Comparison of ENCODE assay signal across 19 mouse cellular contexts in genomic region chr12:85108643-85109042, GRCm38 (mm10). TPM values are rescaled to one million over a fixed set of nuclear protein-coding genes. Genes with fewer than 3 reads are reported as not detected.
DNase-seq lines count a peak whose midpoint lies in the region; ATAC-seq and TF ChIP-seq lines count a peak whose summit lies in the region.
"Had no signal": no experiment of that assay in that cellular context is flagged by ENCODE, and none has a peak within 500 bp of the region (broad histone marks: within the 10 kb centered on the region; RNA-seq: fewer than 3 reads in every experiment).

No protein-coding gene starts in this region.

- H3K4me1 ChIP-seq in midbrain, embryonic 11.5 days (ENCODE audit: control insufficient read depth, insufficient read depth, low read length), result peaks cover 21% of the 10 kb centered on the region
- peaks cover 48% of the 10 kb centered on the region for H3K4me1 ChIP-seq in midbrain, embryonic 10.5 days
- H3K4me1 ChIP-seq in bone marrow macrophage, adult 2 months (ENCODE audit: control insufficient read depth, insufficient read depth, low read length), result peaks cover 36% of the 10 kb centered on the region

- H3K9ac ChIP-seq in midbrain, embryonic 11.5 days (ENCODE audit: low read length), result no peak overlapping the region
- H3K9ac ChIP-seq: embryonic facial prominence, embryonic 12.5 days; forebrain, embryonic 15.5 days had no signal

- peak; percentile 47 for DNase-seq in midbrain, embryonic 11.5 days (ENCODE audit: low spot score, missing footprints)
- no peak for DNase-seq in midbrain, embryonic 10.5 days (ENCODE audit: low spot score)
- no peak for DNase-seq in layer of hippocampus, adult 11-12 months (ENCODE audit: low spot score)
- DNase-seq in embryo, embryonic 9.5 days (ENCODE audit: extremely low spot score), result no peak
- DNase-seq: adrenal gland, postnatal 10 days; cerebellum, adult 18-20 months; cerebellum, postnatal 10 days; gastrocnemius, postnatal 36 days; heart, adult 18-20 months; heart, postnatal 10 days; heart, postnatal 4 days had no signal

- no peaks in the 10 kb centered on the region for H3K27me3 ChIP-seq in midbrain, embryonic 11.5 days (ENCODE audit: control insufficient read depth, insufficient read depth, low read length)
- no peaks in the 10 kb centered on the region for H3K27me3 ChIP-seq in midbrain, embryonic 10.5 days (ENCODE audit: low read depth, poor library complexity, severe bottlenecking)
- H3K27me3 ChIP-seq: embryonic facial prominence, embryonic 12.5 days; forebrain, embryonic 15.5 days; hindbrain, embryonic 13.5 days had no signal

- no peaks in the 10 kb centered on the region for H3K36me3 ChIP-seq in midbrain, embryonic 11.5 days (ENCODE audit: control insufficient read depth, insufficient read depth, low read length)
- H3K36me3 ChIP-seq in midbrain, embryonic 10.5 days, result peaks cover 9% of the 10 kb centered on the region; the same call in 1 of the 2 replicates
- H3K36me3 ChIP-seq: embryonic facial prominence, embryonic 12.5 days; forebrain, embryonic 15.5 days; hindbrain, embryonic 13.5 days had no signal

- H3K4me3 ChIP-seq in midbrain, embryonic 11.5 days (ENCODE audit: low read depth, low read length), result no peak overlapping the region
- no peak overlapping the region for H3K4me3 ChIP-seq in midbrain, embryonic 10.5 days
- no peak overlapping the region for H3K4me3 ChIP-seq in bone marrow macrophage, adult 2 months (ENCODE audit: insufficient read depth, low read length)
- H3K4me3 ChIP-seq: embryonic facial prominence, embryonic 12.5 days; forebrain, embryonic 15.5 days; hindbrain, embryonic 13.5 days had no signal

- no peak overlapping the region for H3K27ac ChIP-seq in midbrain, embryonic 11.5 days (ENCODE audit: low read depth, low read length)
- H3K27ac ChIP-seq in midbrain, embryonic 10.5 days (replicated peaks), result no peak overlapping the region
- peak overlapping the region; percentile 45 for H3K27ac ChIP-seq in bone marrow macrophage, adult 2 months (ENCODE audit: insufficient read depth, low read depth, low read length)
- H3K27ac ChIP-seq: embryonic facial prominence, embryonic 12.5 days; forebrain, embryonic 15.5 days; heart, embryonic 10.5 days; hindbrain, embryonic 13.5 days; hindbrain, postnatal 0 days had no signal

- H3K9me3 ChIP-seq in midbrain, embryonic 11.5 days (ENCODE audit: control insufficient read depth, low read length), result no peaks in the 10 kb centered on the region
- no peaks in the 10 kb centered on the region for H3K9me3 ChIP-seq in midbrain, embryonic 10.5 days (replicated peaks)
- H3K9me3 ChIP-seq: embryonic facial prominence, embryonic 12.5 days; forebrain, embryonic 15.5 days; G1E; heart, embryonic 10.5 days; hindbrain, embryonic 13.5 days had no signal

- H3K4me2 ChIP-seq in midbrain, embryonic 11.5 days, result no peak overlapping the region
- H3K4me2 ChIP-seq: embryonic facial prominence, embryonic 12.5 days; forebrain, embryonic 15.5 days; hindbrain, embryonic 13.5 days had no signal

- no peak for TF ChIP-seq CTCF in bone marrow macrophage, adult 2 months (IDR thresholded peaks at IDR 0.05; ENCODE audit: low read depth, low read length)

- no peak for ATAC-seq in midbrain, embryonic 11.5 days (ENCODE audit: low FRiP score)
- ATAC-seq in megakaryocyte progenitor cell, adult 5-6 weeks (replicated peaks; ENCODE audit: poor library complexity), result 0 out of 2 replicates have a peak, but pooled peaks have one; percentile 10
- ATAC-seq: forebrain, embryonic 15.5 days; hindbrain, postnatal 0 days had no signal

- WGBS in midbrain, embryonic 11.5 days, result 57% methylated on average over 3 of the region's 3 CpGs
- WGBS in midbrain, embryonic 10.5 days, result 64% methylated on average over 3 of the region's 3 CpGs

- no peak for TF ChIP-seq POLR2A in bone marrow macrophage, adult 2 months (IDR thresholded peaks at IDR 0.05; ENCODE audit: borderline replicate concordance, low read depth, low read length)

RNA-seq across cellular contexts. Expression of gene Prox2, which starts 1.9 kb away (rescaled TPM):
- polyA plus RNA-seq in midbrain, embryonic 11.5 days (2014; fragmentation: Nextera tagmentation; extraction: Ambion mirVana), result 2.6 and 3.6 TPM in 2 replicates
- polyA plus RNA-seq in midbrain, embryonic 10.5 days (2016; fragmentation: Nextera tagmentation; extraction: Ambion mirVana), result 2.3 and 3.5 TPM in 2 replicates
- polyA plus RNA-seq in bone marrow macrophage, adult 2 months (2012; ENCODE audit: insufficient read depth, insufficient read length, missing spikeins), result 1.4 and 3.1 TPM in 2 replicates
- 1.2 TPM in 2 replicates for total RNA-seq in megakaryocyte progenitor cell, adult 5-6 weeks (2015)
- 2.7 and 3.0 TPM in 2 replicates for total RNA-seq in megakaryocyte progenitor cell, adult 5-6 weeks (2017)

RNA-seq across cellular contexts. Expression of gene Dlst, which starts 2.0 kb away (rescaled TPM):
- polyA plus RNA-seq in midbrain, embryonic 11.5 days (2014; fragmentation: Nextera tagmentation; extraction: Ambion mirVana), result 93.9 and 97.0 TPM in 2 replicates
- 110 and 111 TPM in 2 replicates for polyA plus RNA-seq in midbrain, embryonic 10.5 days (2016; fragmentation: Nextera tagmentation; extraction: Ambion mirVana)
- polyA plus RNA-seq in bone marrow macrophage, adult 2 months (2012; ENCODE audit: insufficient read depth, insufficient read length, missing spikeins), result 86.0 and 92.0 TPM in 2 replicates
- total RNA-seq in megakaryocyte progenitor cell, adult 5-6 weeks (2015), result 76.3 and 81.6 TPM in 2 replicates
- total RNA-seq in megakaryocyte progenitor cell, adult 5-6 weeks (2017), result 161 and 187 TPM in 2 replicates

RNA-seq across cellular contexts. Expression of gene Rps6kl1, which starts 42.4 kb away (rescaled TPM):
- polyA plus RNA-seq in midbrain, embryonic 11.5 days (2014; fragmentation: Nextera tagmentation; extraction: Ambion mirVana), result 1.9 and 2.1 TPM in 2 replicates
- polyA plus RNA-seq in midbrain, embryonic 10.5 days (2016; fragmentation: Nextera tagmentation; extraction: Ambion mirVana), result 1.7 and 2.6 TPM in 2 replicates
- not detected in 2 replicates for polyA plus RNA-seq in bone marrow macrophage, adult 2 months (2012; ENCODE audit: insufficient read depth, insufficient read length, missing spikeins)
- total RNA-seq in megakaryocyte progenitor cell, adult 5-6 weeks (2015), result not detected in 2 replicates
- not detected in 2 replicates for total RNA-seq in megakaryocyte progenitor cell, adult 5-6 weeks (2017)
